Mouse (Mus musculus) neural tube, embryonic 13.5 days (tissue): Measurements from ENCODE around the gene Pcx. TPM values are rescaled to one million over a fixed set of nuclear protein-coding genes. Genes with fewer than 3 reads are reported as not detected.

Experiments used
- ATAC-seq: fragments of 200-750 bp; cut with Nextera tagmentation; 2 replicates; pipeline ENCODE4 v1.8.0; 2017; ENCODE audit warnings: low read depth, mild to moderate bottlenecking, moderate TSS enrichment, moderate library complexity
- H3K27ac ChIP-seq: fragments of 300-500 bp; sonication (generic); replicated peaks from 2 replicates; pipeline ENCODE4 v1.5.1; 2015; ENCODE audit warnings: moderate library complexity, mild to moderate bottlenecking, inconsistent platforms
- H3K27me3 ChIP-seq: fragments of 300-500 bp; sonication (generic); 2 replicates; pipeline ENCODE4 v1.6.1; 2015; ENCODE audit warnings: mild to moderate bottlenecking, inconsistent platforms
- H3K36me3 ChIP-seq: fragments of 300-500 bp; sonication (generic); 2 replicates; pipeline ENCODE4 v1.6.1; 2015; ENCODE audit warnings: mild to moderate bottlenecking, inconsistent platforms
- H3K4me1 ChIP-seq: fragments of 300-500 bp; sonication (generic); replicated peaks from 2 replicates; pipeline ENCODE4 v1.6.1; 2015; ENCODE audit warnings: inconsistent platforms
- H3K4me2 ChIP-seq: fragments of 300-500 bp; sonication (generic); 2 replicates; pipeline ENCODE4 v1.6.1; 2015; ENCODE audit warnings: inconsistent platforms, mild to moderate bottlenecking, moderate library complexity
- H3K4me3 ChIP-seq: fragments of 300-500 bp; sonication (generic); 2 replicates; pipeline ENCODE4 v1.5.1; 2015; ENCODE audit warnings: mild to moderate bottlenecking, inconsistent platforms
- H3K9ac ChIP-seq: fragments of 300-500 bp; sonication (generic); 2 replicates; pipeline ENCODE4 v1.6.1; 2015; ENCODE audit warnings: moderate library complexity, mild to moderate bottlenecking, inconsistent platforms
- H3K9me3 ChIP-seq: fragments of 300-500 bp; sonication (generic); 2 replicates; pipeline ENCODE4 v1.6.1; 2016; ENCODE audit warnings: inconsistent platforms
- WGBS: fragments of 180-500 bp; shearing (Covaris S2); methylation state at CpG from one replicate; pipeline ENCODE4 v1.1.7; 2015; 5-methylcytosine and 5-hydroxymethylcytosine counted together
- polyA plus RNA-seq: library from polyadenylated mRNA; unstranded; fragments of >200 nt; fragmentation: Nextera tagmentation; extraction: Ambion mirVana; gene quantifications from 2 replicates; pipeline ENCODE4 v1.2.1, GENCODE M21; 2015

Pcx gene
- polyA plus RNA-seq, 1 experiment from 2014 or later: 21.0 TPM

DNA sequence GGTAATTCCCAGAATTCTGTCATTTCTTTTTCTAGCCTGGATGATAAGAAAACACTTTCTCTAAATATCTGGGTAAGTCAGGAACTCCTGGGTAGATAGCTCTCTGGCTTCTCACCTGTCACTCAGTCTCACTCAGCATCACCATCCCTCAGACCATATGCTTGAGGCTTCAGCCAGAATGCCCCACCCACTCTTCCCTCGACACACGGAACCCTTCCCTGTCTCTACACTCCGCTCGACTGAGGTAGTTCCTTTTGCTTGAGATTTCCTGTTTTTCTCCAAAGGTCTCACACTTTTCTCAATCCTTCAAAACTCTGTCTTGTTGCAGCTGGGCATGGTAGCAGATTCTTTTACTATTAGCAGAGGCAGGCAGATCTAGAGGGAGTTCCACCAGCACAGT, 28.9 kb upstream of the Pcx start:
- H3K9ac ChIP-seq: no peak overlapping the region
- 49% methylated on average over 4 of the region's 4 CpGs for WGBS
- H3K4me2 ChIP-seq: no peak overlapping the region

DNA sequence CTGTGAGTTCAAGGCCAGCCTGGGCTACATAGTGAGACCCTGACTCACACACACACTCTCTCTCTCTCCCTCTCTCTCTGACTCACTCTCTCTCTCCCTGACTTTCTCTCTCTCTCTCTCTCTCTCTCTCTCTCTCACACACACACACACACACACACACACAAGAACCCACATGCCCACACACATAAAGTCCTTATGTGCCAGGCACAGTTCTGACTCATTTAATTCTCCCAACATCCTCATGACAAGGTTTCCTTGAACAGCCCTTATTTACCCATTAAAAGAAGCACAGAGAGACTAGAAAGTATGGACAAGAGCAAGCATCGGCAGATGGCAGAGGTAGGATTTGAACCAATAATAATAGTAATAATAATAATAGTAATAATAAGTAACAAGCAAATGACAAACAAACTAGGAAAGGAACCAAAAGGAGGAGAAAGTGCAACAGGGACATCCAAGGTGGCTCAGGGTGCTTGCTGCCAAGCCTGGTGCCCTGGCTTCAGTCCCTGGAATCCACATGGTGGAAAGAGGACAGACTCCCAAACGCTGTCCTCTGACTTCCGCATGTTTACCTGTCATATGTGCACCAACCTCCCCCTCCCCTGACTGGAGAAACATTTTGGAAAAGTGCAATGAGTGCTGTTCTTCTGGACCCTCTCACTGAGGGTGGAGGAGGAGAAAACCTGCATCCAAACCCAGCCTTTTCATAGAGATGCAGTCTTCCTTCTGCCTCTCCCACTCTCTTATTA, 28.0 kb upstream of the Pcx start:
- 0 out of 2 replicates have a peak, but pooled peaks cover 4% of the 10 kb centered on the region for H3K4me1 ChIP-seq

More for the DNA sequence above, 28.9 kb upstream of the Pcx start:
- Histone ChIP-seq H3K4me1 (peaks cover 14% of the 10 kb centered on the region), H3K9me3 (no peaks in the 10 kb centered on the region), H3K36me3 (no peaks in the 10 kb centered on the region), H3K4me3 (no peak overlapping the region), H3K27me3 (peaks cover 30% of the 10 kb centered on the region), H3K27ac (no peak overlapping the region)
- ATAC-seq: no peak

DNA sequence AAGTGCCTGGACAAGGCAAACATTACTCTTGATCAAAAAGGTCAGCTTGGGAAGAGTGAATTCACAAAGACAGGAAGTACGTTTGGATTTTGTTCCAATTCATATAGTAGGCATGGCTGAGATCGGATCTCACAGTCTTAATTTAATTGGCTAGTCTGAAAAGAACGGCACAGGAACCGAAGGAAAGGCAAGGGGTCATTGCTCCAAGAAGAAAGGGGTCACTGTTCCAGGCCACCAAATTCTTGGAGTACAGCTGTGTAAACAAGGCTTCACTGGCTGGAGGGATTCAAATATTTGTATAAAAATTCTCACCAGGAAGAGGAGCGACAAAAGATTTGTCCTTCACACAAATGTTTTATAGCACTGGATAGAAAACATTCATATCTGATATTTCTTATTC, 25.3 kb upstream of the Pcx start:
- Histone ChIP-seq H3K9ac (no peak overlapping the region), H3K4me3 (no peak overlapping the region), H3K27ac (no peak overlapping the region), H3K36me3 (no peaks in the 10 kb centered on the region), H3K9me3 (no peaks in the 10 kb centered on the region), H3K4me1 (no peaks in the 10 kb centered on the region), H3K4me2 (no peak overlapping the region), H3K27me3 (peaks cover under 1% of the 10 kb centered on the region; the same call in 1 of the 2 replicates)
- ATAC-seq: no peak
- 61% methylated on average over 5 of the region's 5 CpGs for WGBS

More for the DNA sequence above, 28.0 kb upstream of the Pcx start:
- 88% methylated on average over 3 of the region's 3 CpGs for WGBS
- H3K27me3 ChIP-seq: peaks cover 20% of the 10 kb centered on the region
- no peak overlapping the region for H3K27ac ChIP-seq
- no peak for ATAC-seq
- H3K36me3 ChIP-seq: no peaks in the 10 kb centered on the region
- H3K4me2 ChIP-seq: no peak overlapping the region
- no peak overlapping the region for H3K9ac ChIP-seq
- H3K4me3 ChIP-seq: no peak overlapping the region
- no peaks in the 10 kb centered on the region for H3K9me3 ChIP-seq

DNA sequence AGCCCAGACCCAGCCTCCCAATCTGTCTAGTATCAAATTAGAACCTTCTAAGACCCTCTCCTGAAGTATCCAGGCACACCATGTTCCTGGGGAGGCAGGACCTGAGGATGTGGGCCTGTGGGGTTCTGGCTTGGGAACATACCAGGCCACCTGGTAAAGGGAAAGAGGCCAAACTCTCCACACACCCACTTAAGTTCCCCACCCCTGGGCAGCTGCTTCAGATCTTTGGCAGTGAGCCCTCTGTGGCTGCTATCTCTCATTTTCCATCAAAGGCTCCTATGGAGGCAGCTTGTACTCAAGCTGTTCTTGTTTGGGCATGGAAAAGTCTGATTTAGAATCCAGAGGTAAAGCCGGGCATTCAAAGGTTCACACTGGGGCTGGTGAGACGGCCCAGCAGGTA, 22.4 kb upstream of the Pcx start:
- H3K4me1 ChIP-seq: peaks cover 6% of the 10 kb centered on the region
- no peak overlapping the region for H3K27ac ChIP-seq
- WGBS: 71% methylated on average over 2 of the region's 2 CpGs
- H3K4me2 ChIP-seq: no peak overlapping the region
- H3K36me3 ChIP-seq: no peaks in the 10 kb centered on the region
- no peaks in the 10 kb centered on the region for H3K27me3 ChIP-seq
- H3K9me3 ChIP-seq: no peaks in the 10 kb centered on the region
- no peak overlapping the region for H3K4me3 ChIP-seq
- H3K9ac ChIP-seq: no peak overlapping the region
- ATAC-seq: no peak

DNA sequence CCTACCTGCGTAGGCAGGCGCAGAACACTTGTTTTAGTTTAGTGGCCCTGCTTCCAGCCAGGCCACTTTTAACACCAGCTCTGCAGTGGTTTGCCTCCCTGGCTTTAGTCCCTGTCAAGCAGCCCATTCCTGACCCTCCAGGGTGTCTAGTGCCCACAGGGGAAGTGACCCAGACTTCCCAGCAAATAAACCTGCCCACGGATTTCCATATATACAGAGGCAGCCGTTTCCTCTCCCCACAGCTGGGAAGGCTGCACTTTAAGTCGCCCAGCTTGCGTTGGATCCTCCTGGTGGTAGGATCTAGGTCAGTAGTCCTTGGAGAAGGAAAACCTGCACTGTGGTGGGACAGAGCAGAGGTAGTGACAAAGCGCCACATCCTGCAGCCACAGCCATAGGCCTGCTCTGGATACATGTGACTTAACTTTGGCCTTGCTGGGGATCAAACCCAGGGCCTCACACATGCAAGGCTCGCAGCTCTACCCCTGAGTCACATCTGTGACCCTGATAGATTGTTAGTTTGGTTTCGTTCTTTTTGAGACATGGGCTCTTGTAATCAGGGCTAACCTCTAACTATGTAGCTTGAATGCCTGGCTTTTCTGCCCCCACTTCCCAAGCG, 19.1 kb upstream of the Pcx start:
- Histone ChIP-seq H3K4me3 (no peak overlapping the region), H3K27me3 (no peaks in the 10 kb centered on the region), H3K36me3 (no peaks in the 10 kb centered on the region), H3K4me1 (peaks cover 8% of the 10 kb centered on the region), H3K9me3 (no peaks in the 10 kb centered on the region), H3K4me2 (no peak overlapping the region), H3K9ac (no peak overlapping the region), H3K27ac (no peak overlapping the region)
- 69% methylated on average over 10 of the region's 10 CpGs for WGBS
- ATAC-seq: no peak

DNA sequence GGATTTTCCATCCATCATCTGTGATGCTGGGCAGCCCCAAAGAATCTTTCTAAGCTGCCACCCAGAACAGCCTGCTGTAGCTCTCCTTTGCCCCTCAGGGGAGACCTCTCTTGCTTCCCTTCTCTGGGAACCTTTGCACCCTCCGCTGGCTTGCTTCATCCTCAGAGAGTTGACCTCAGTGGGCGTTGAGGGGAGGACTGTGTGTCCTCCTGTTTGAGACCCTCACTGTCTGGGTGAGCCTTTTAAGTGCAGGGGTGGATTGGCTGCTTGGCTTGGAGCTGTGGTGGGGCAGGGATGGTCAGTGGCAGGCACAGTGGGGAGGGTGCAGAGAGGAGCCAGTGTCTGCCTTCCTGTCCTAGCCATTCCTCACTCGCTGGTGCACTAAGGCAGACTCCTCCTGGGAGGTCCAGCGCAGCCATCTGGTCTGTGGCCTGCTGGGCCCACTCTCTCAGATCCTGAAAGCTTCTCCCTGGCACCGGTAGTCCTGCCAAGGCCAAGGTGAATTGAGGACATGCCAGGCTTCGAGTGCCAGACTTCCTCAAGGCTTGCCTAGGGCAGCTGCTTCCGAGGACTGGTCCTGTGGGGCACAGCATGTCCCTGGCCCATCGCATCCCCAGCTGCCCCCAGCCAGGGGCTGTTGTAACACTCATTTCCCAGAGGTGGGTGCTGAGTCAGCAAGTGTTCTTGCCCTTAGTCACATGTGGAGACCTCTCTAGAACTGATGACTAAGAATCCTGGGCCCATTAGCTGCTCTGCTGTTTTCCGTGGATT, 17.6 kb upstream of the Pcx start:
- Histone ChIP-seq H3K4me1 (peaks cover 11% of the 10 kb centered on the region), H3K27me3 (no peaks in the 10 kb centered on the region), H3K9me3 (no peaks in the 10 kb centered on the region), H3K27ac (no peak overlapping the region), H3K9ac (0 out of 2 replicates have a peak overlapping the region, but pooled peaks have one; percentile 8), H3K4me3 (no peak overlapping the region), H3K4me2 (no peak overlapping the region), H3K36me3 (no peaks in the 10 kb centered on the region)
- no peak for ATAC-seq
- WGBS: 59% methylated on average over 9 of the region's 9 CpGs

DNA sequence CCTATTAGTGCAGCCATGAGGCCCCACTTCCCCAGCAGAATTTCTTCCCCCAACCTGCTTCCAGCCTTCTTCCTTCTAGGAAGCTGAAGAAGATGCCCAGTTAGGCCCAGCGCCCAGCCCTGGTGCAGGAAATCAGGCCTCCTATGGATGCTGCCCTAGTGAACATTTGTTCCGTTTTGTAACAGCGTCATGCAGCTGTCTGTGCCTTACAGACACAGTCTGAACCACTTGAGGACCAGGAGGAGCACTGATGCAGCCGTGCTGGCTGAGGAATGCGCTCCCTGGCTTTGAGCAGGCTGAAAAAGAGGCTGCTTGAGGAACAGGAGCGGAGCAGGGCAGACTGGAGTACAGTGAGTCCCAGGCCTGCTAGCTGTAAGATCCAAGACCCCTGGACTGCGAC, 15.6 kb upstream of the Pcx start:
- no peak for ATAC-seq
- Histone ChIP-seq H3K27ac (no peak overlapping the region), H3K4me2 (no peak overlapping the region), H3K4me3 (no peak overlapping the region), H3K4me1 (peaks cover 17% of the 10 kb centered on the region), H3K9me3 (no peaks in the 10 kb centered on the region), H3K27me3 (no peaks in the 10 kb centered on the region), H3K36me3 (no peaks in the 10 kb centered on the region), H3K9ac (no peak overlapping the region)
- WGBS: 72% methylated on average over 7 of the region's 7 CpGs

DNA sequence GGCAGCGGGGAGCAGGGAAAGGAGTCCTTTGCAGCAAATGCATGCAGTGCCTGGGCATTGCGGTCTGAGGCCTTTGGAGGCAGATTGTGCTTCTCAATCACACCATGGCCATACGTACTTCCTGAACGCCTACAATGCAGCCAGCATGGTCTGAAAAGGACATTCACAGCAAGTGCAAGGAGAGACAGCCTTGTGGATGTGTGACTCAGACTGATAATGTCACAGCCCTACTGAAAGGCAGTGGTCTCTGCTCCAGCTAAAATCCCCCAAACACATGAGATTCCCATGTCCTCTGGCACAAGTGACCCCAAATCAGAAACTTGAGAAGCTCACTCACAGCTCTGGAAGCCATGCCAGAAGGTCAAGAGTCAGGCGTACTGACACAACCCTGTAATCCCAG, 14.5 kb upstream of the Pcx start:
- no peak overlapping the region for H3K9ac ChIP-seq

DNA sequence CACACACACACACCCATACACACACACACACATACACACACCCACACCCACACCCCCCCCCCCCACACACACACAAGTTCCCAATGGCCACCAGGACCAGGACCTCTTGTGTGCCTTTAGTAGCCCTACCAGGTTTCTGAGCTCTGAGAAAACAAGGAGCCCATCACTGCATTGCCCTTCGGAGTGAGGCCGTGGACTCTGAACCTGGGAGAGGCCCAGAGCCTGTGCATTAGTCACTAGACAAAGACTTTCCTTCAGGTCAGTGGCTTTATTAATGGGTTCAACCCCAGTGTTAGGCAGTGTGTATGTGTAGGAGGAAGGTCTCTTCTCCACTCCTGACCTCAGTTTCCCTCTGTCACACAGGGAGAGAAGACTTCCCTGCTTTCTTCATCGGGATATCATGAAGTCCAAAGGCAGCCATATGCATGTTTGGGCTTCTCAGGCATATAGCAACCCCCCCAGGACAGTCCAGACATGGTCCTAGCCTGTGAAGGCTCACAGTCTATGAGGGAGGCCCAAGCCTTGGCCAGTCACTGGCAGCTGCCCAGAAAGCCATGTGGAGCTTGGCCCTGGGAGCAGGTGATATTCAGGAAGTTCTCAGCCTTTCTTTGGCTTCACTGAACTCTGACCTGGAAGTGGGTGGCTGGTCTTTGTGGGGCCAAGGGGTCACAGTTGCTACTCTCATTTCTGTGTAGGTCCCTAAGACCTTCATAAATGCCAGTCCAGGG, 13.6 kb upstream of the Pcx start:
- Histone ChIP-seq H3K27ac (no peak overlapping the region), H3K36me3 (no peaks in the 10 kb centered on the region), H3K27me3 (no peaks in the 10 kb centered on the region), H3K4me1 (peaks cover 17% of the 10 kb centered on the region), H3K4me3 (no peak overlapping the region), H3K9me3 (no peaks in the 10 kb centered on the region), H3K4me2 (no peak overlapping the region), H3K9ac (no peak overlapping the region)
- 85% methylated on average over 3 of the region's 3 CpGs for WGBS
- no peak for ATAC-seq

More for the DNA sequence above, 14.5 kb upstream of the Pcx start:
- H3K4me3 ChIP-seq: no peak overlapping the region
- no peak overlapping the region for H3K4me2 ChIP-seq
- no peak for ATAC-seq
- H3K36me3 ChIP-seq: no peaks in the 10 kb centered on the region
- no peaks in the 10 kb centered on the region for H3K27me3 ChIP-seq
- H3K9me3 ChIP-seq: no peaks in the 10 kb centered on the region
- WGBS: 86% methylated on average over 5 of the region's 5 CpGs
- H3K27ac ChIP-seq: no peak overlapping the region
- H3K4me1 ChIP-seq: peaks cover 17% of the 10 kb centered on the region

DNA sequence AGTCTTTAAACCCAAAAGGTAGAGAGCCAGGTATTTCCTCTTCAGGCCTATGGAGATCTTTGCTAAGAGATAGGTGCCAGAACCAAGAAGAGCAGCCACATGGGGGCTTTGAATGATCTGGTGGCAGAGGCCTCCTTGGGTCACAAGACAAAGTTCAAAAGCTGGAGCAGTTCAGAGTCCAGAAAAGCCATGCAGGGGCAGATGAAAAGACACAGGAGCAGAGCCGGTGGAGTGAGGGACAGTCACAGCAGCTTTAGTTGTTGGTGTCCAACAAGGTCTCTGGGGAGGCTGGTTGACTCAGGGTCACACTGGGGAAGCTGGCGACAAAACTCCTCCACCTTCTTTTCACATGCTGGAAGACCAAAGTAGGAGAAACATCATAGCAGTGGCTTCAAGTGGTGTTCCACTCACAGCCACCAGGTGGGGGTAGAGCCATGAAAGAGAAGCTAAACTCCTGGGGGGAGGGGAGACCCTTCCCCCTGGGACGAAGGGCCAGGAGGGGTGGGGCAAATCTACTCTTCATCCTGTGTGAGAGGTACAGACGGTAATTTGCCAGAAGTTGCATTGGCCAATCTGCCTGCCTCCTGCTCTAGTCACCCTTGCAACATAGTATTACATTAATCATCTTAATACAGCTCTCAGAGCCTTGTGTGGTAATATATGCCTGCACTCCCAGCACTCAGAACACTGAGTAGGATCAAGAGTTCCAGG, 12.9 kb upstream of the Pcx start:
- Histone ChIP-seq H3K27me3 (no peaks in the 10 kb centered on the region), H3K4me1 (peaks cover 16% of the 10 kb centered on the region), H3K27ac (no peak overlapping the region), H3K36me3 (no peaks in the 10 kb centered on the region), H3K4me3 (no peak overlapping the region), H3K9me3 (no peaks in the 10 kb centered on the region), H3K4me2 (no peak overlapping the region), H3K9ac (no peak overlapping the region)
- ATAC-seq: peak; percentile 66
- 11% methylated on average over 4 of the region's 4 CpGs for WGBS
